Mouse (Mus musculus): ENCODE measurements around the gene Zbtb20.
A peak's percentile ranks its signal among the peaks of the same experiment; 100 is the strongest.

The Zbtb20 gene

GRCm38 (mm10) chr16:43394760-43395159, 519.1 kb downstream of the Zbtb20 start:
- peak; percentile 21 for DNase-seq (ENCODE audit: low read depth, low spot score)

- peak; percentile 40 for DNase-seq (ENCODE audit: low read depth, low spot score)
Observed at GRCm38 (mm10) chr16:43396849-43397628, 521.4 kb downstream of the Zbtb20 start.

GRCm38 (mm10) chr16:43397629-43398323, 522.1 kb downstream of the Zbtb20 start:
- DNase-seq (ENCODE audit: low read depth, low spot score) = no peak

- no peak for DNase-seq (ENCODE audit: low read depth, low spot score)
Observed at GRCm38 (mm10) chr16:43399428-43399827, 523.7 kb downstream of the Zbtb20 start.

GRCm38 (mm10) chr16:43400046-43400445, 524.4 kb downstream of the Zbtb20 start:
- no peak for DNase-seq (ENCODE audit: low read depth, low spot score)

GRCm38 (mm10) chr16:43400949-43401348, 525.3 kb downstream of the Zbtb20 start:
- DNase-seq (ENCODE audit: low read depth, low spot score) = no peak

GRCm38 (mm10) chr16:43402888-43403287, 527.2 kb downstream of the Zbtb20 start:
- DNase-seq (ENCODE audit: low read depth, low spot score) = no peak

GRCm38 (mm10) chr16:43405089-43405488, 529.4 kb downstream of the Zbtb20 start:
- DNase-seq (ENCODE audit: low read depth, low spot score) = no peak

- no peak for DNase-seq (ENCODE audit: low read depth, low spot score)
Observed at GRCm38 (mm10) chr16:43407594-43408142, 532.0 kb downstream of the Zbtb20 start.

GRCm38 (mm10) chr16:43408622-43409021, 532.9 kb downstream of the Zbtb20 start:
- DNase-seq (ENCODE audit: low read depth, low spot score) = no peak

- DNase-seq (ENCODE audit: low read depth, low spot score) = peak; percentile 16
Observed at GRCm38 (mm10) chr16:43409108-43409909, 533.6 kb downstream of the Zbtb20 start.

- peak; percentile 68 for DNase-seq (ENCODE audit: low read depth, low spot score)
Observed at GRCm38 (mm10) chr16:43409910-43410612, 534.4 kb downstream of the Zbtb20 start.

GRCm38 (mm10) chr16:43410613-43410974, 534.9 kb downstream of the Zbtb20 start:
- no peak for DNase-seq (ENCODE audit: low read depth, low spot score)

- DNase-seq (ENCODE audit: low read depth, low spot score) = no peak
Observed at GRCm38 (mm10) chr16:43415864-43416263, 540.2 kb downstream of the Zbtb20 start.

- no peak for DNase-seq (ENCODE audit: low read depth, low spot score)
Observed at GRCm38 (mm10) chr16:43419923-43420322, 544.2 kb downstream of the Zbtb20 start.

GRCm38 (mm10) chr16:43428955-43429354, 553.3 kb downstream of the Zbtb20 start:
- no peak for DNase-seq (ENCODE audit: low read depth, low spot score)

- DNase-seq (ENCODE audit: low read depth, low spot score) = peak; percentile 10
Observed at GRCm38 (mm10) chr16:43430030-43430429, 554.3 kb downstream of the Zbtb20 start.

- DNase-seq (ENCODE audit: low read depth, low spot score) = no peak
Observed at GRCm38 (mm10) chr16:43431514-43432371, 556.1 kb downstream of the Zbtb20 start.

GRCm38 (mm10) chr16:43434941-43435340, 559.3 kb downstream of the Zbtb20 start:
- DNase-seq (ENCODE audit: low read depth, low spot score) = peak; percentile 71

- DNase-seq (ENCODE audit: low read depth, low spot score) = no peak
Observed at GRCm38 (mm10) chr16:43438878-43439371, 563.2 kb downstream of the Zbtb20 start.
